Mouse (Mus musculus): ENCODE data around the gene Rsrc2.

GRCm38 (mm10) chr5:123682372-123682771 lies 66.8 kb downstream of the Rsrc2 start:
- TF ChIP-seq EP300 (optimal IDR thresholded peaks at IDR 0.05) (no peak), CTCF (IDR thresholded peaks at IDR 0.05; ENCODE audit: low read depth) (no peak)
